Mouse (Mus musculus) stomach, embryonic 16.5 days (tissue): ENCODE measurements at regions not wholly inside any gene's neighbourhood (a gene's known extent, or its start where the extent isn't known, plus 50 kb on each side); places are given as distances from the start of the nearest gene placed in this dataset.

ENCODE experiments used
- ATAC-seq: fragments of 200-750 bp; cut with Nextera tagmentation; 2 replicates; pipeline ENCODE4 v1.8.0; 2017; ENCODE audit warnings: moderate number of reproducible peaks, moderate TSS enrichment; ENCODE audit not compliant: insufficient read depth, low FRiP score
- H3K27ac ChIP-seq: fragments of 300-500 bp; sonication (generic); 2 replicates; pipeline ENCODE4 v1.5.1; 2014; ENCODE audit warnings: low read length
- H3K27me3 ChIP-seq: fragments of 300-500 bp; sonication (generic); 2 replicates; pipeline ENCODE4 v1.6.1; 2014; ENCODE audit warnings: low read length, control low read depth, mixed read lengths; ENCODE audit not compliant: control insufficient read depth, insufficient read depth
- H3K36me3 ChIP-seq: fragments of 300-500 bp; sonication (generic); 2 replicates; pipeline ENCODE4 v1.6.1; 2014; ENCODE audit warnings: low read length; ENCODE audit not compliant: control insufficient read depth, insufficient read depth
- H3K4me1 ChIP-seq: fragments of 300-500 bp; sonication (generic); 2 replicates; pipeline ENCODE4 v1.6.1; 2014; ENCODE audit warnings: low read length, control low read depth, mixed read lengths; ENCODE audit not compliant: control insufficient read depth, insufficient read depth
- H3K4me2 ChIP-seq: fragments of 300-500 bp; sonication (generic); 2 replicates; pipeline ENCODE4 v1.6.1; 2014; ENCODE audit warnings: low read depth, low read length, mixed read lengths
- H3K4me3 ChIP-seq: fragments of 300-500 bp; sonication (generic); replicated peaks from 2 replicates; pipeline ENCODE4 v1.5.1; 2014; ENCODE audit warnings: mild to moderate bottlenecking, low read length
- H3K9ac ChIP-seq: fragments of 300-500 bp; sonication (generic); 2 replicates; pipeline ENCODE4 v1.6.1; 2014; ENCODE audit warnings: low read length
- H3K9me3 ChIP-seq: fragments of 300-500 bp; sonication (generic); replicated peaks from 2 replicates; pipeline ENCODE4 v1.6.1; 2016; ENCODE audit warnings: low read length, control low read depth; ENCODE audit not compliant: control insufficient read depth
- WGBS: fragments of 180-500 bp; shearing (Covaris S2); extraction: QIAGEN DNeasy Blood & Tissue Kit; methylation state at CpG from one replicate; pipeline ENCODE4 v1.1.7; 2014; 5-methylcytosine and 5-hydroxymethylcytosine counted together

DNA sequence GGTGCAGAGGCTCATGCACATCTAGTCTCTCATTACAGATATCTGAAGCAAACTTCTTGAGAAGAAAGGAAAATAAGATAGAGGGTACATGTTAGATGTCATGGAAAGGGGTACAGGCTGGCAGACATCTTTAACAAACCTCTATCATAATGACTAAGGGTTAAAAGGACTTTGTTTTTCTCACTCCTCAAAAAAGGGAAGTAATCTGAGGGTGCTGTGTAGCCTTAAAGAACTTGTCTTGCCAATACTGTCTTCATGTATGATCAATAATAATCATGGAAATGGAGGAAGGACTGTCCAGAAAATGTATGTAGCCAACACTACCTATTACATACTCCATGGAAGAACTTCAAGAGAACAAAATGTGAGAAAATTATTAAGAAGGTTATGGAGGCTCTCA, 400.0 kb upstream of the Mmadhc start:
- Histone ChIP-seq H3K36me3 (no peaks in the 10 kb centered on the region), H3K9me3 (no peaks in the 10 kb centered on the region), H3K4me3 (no peak overlapping the region), H3K27ac (no peak overlapping the region), H3K27me3 (no peaks in the 10 kb centered on the region), H3K4me1 (peaks cover 7% of the 10 kb centered on the region; the same call in 1 of the 2 replicates), H3K4me2 (no peak overlapping the region), H3K9ac (no peak overlapping the region)
- no peak for ATAC-seq

GRCm38 (mm10) chr2:50694849-50695248, 398.2 kb upstream of the Mmadhc start:
- Histone ChIP-seq H3K4me1 (peaks cover 7% of the 10 kb centered on the region; the same call in 1 of the 2 replicates), H3K36me3 (no peaks in the 10 kb centered on the region), H3K27ac (no peak overlapping the region), H3K9ac (no peak overlapping the region), H3K4me3 (no peak overlapping the region), H3K9me3 (no peaks in the 10 kb centered on the region), H3K4me2 (no peak overlapping the region), H3K27me3 (no peaks in the 10 kb centered on the region)
- 80% methylated on average over 2 of the region's 2 CpGs for WGBS
- ATAC-seq, result no peak

DNA sequence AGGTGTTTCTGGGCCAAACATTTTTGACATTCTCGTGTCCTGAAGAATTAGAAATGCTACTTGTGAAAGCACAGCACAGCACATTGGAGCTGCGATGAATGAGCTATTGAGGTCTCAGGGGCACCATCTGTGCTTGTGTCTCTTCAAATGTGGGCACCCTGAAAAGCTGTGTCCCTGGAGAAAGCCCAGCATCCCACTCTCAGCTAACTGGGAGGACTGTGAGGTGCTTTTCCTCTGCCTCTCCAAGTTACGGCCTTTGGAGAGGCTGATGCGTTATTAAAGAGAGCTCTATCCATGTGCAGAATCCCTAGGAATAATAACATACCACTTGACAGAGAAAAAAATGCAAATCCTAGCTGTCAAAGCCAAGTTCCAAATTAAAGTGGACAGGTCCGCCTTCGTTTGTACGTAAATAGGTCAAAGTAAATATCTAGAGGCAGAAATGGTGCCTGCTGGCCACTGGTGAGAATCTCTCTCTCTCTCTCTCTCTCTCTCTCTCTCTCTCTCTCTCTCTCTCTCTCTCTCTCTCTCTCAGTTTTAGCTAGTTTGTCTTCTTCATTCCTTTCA, 397.3 kb upstream of the Mmadhc start:
- no peak overlapping the region for H3K4me3 ChIP-seq
- no peak overlapping the region for H3K9ac ChIP-seq
- H3K4me1 ChIP-seq, result 0 out of 2 replicates have a peak, but pooled peaks cover under 1% of the 10 kb centered on the region
- 81% methylated on average over 7 of the region's 7 CpGs for WGBS
- no peak overlapping the region for H3K27ac ChIP-seq
- H3K9me3 ChIP-seq, result no peaks in the 10 kb centered on the region
- ATAC-seq, result no peak
- H3K4me2 ChIP-seq, result no peak overlapping the region
- H3K36me3 ChIP-seq, result no peaks in the 10 kb centered on the region
- H3K27me3 ChIP-seq, result no peaks in the 10 kb centered on the region

GRCm38 (mm10) chr2:50690120-50691103, 393.8 kb upstream of the Mmadhc start:
- Histone ChIP-seq H3K4me2 (no peak overlapping the region), H3K9ac (no peak overlapping the region), H3K4me3 (no peak overlapping the region), H3K4me1 (no peaks in the 10 kb centered on the region), H3K27ac (no peak overlapping the region), H3K36me3 (no peaks in the 10 kb centered on the region), H3K9me3 (no peaks in the 10 kb centered on the region), H3K27me3 (no peaks in the 10 kb centered on the region)
- no peak for ATAC-seq
- WGBS, result 66% methylated on average over 11 of the region's 11 CpGs

DNA sequence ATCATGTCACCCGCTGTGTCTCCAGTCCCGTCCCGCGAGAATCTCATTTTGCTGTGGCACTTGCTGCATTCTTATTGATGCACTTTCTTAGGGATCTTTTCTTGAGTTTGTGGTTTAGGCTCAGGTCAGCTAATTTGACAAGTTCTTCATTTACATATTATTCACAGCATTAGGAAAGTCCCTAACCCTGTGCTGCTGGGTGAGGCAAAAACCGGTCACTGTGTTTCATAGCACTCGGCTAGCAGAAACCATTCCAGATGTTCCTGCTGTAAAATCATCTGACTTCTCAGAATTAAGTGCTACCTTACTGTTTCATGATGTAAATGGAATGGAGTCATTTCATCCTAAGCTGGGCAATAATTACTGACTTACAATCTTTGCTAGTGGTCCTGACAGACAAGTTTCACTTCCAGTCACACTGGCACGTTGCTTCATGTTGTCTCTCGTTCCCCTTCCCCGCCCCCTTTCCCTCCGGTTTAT, 391.1 kb upstream of the Mmadhc start:
- peak overlapping the region; percentile 19; the same call in 1 of the 2 replicates for H3K27ac ChIP-seq
- no peak for ATAC-seq

DNA sequence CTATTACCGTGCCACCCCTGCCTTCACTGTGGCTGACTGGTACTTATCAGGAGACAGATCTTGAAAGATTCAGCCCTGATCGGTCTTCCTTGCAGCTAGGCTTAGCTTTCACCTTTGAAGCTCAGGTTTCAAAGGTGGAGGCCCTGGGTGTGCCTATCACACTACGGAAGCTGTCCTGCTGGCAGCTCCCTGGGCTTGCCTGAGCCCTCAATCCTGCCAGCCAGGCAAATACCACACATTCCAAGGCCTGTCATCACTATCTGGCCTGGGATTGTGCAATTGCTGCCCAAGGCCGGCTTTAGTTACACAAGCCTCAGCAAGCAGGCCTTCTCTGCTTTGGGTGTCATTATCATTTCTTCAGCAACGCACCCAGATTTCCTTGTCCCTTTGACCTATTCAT, 390.6 kb upstream of the Mmadhc start:
- H3K4me1 ChIP-seq, result no peaks in the 10 kb centered on the region
- H3K36me3 ChIP-seq, result no peaks in the 10 kb centered on the region
- H3K9me3 ChIP-seq, result no peaks in the 10 kb centered on the region
- H3K9ac ChIP-seq, result no peak overlapping the region
- WGBS, result 47% methylated on average over 5 of the region's 5 CpGs
- H3K4me3 ChIP-seq, result no peak overlapping the region
- H3K4me2 ChIP-seq, result no peak overlapping the region
- H3K27me3 ChIP-seq, result no peaks in the 10 kb centered on the region
- H3K27ac ChIP-seq, result peak overlapping the region; percentile 23; the same call in 1 of the 2 replicates
- ATAC-seq, result no peak

More for the DNA sequence above, 391.1 kb upstream of the Mmadhc start:
- no peaks in the 10 kb centered on the region for H3K9me3 ChIP-seq
- H3K4me3 ChIP-seq, result no peak overlapping the region
- H3K36me3 ChIP-seq, result no peaks in the 10 kb centered on the region
- WGBS, result 77% methylated on average over 10 of the region's 10 CpGs
- no peaks in the 10 kb centered on the region for H3K27me3 ChIP-seq
- H3K4me1 ChIP-seq, result no peaks in the 10 kb centered on the region
- H3K4me2 ChIP-seq, result no peak overlapping the region
- no peak overlapping the region for H3K9ac ChIP-seq

- Histone ChIP-seq H3K27me3 (no peaks in the 10 kb centered on the region), H3K4me2 (no peak overlapping the region), H3K36me3 (no peaks in the 10 kb centered on the region), H3K4me1 (no peaks in the 10 kb centered on the region), H3K9me3 (no peaks in the 10 kb centered on the region), H3K4me3 (no peak overlapping the region), H3K27ac (no peak overlapping the region), H3K9ac (no peak overlapping the region)
- ATAC-seq, result no peak
- WGBS, result 93% methylated on average over 1 of the region's 1 CpGs
Observed at GRCm38 (mm10) chr2:50677456-50677855, 380.9 kb upstream of the Mmadhc start.

DNA sequence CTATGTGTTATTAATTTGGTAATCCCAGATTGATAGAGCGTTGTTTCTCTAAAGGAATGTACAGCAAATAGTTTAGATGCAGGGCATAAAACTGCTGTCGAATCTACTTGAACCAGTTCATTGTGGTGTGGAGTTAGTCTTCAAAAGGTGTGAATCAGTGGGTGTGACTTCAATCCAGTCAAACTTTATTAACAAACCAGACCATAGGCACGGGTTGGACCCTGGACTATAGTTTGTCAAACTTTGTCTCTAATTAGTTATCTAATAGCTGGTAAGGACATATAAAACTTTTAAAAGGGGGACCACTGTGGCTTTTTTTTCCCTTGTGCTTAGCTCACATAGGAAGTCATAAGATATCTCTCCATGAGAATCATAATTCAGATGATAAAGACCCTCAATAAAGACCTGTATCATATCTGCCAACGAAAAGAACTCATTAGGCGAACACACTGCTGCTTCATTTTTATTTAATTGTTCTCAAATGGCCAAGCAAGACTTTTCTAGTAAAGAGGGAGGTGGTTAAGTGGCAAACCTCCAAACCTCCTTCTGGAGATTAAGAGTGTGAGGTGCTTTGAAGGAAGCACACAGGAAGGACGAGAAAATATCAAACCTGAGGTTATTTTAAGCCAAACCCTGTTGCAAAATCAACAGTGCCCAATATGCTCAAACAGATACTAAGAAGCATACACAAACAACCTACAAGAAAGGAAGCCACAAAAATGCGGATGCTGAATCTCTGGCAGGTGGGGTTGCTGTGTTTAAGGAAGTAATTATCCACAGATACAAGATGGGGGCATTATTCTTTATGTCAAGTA, 379.3 kb upstream of the Mmadhc start:
- H3K27ac ChIP-seq, result no peak overlapping the region
- no peak overlapping the region for H3K4me2 ChIP-seq
- no peak for ATAC-seq
- H3K9ac ChIP-seq, result no peak overlapping the region
- H3K36me3 ChIP-seq, result no peaks in the 10 kb centered on the region
- no peaks in the 10 kb centered on the region for H3K4me1 ChIP-seq
- H3K4me3 ChIP-seq, result no peak overlapping the region
- 81% methylated on average over 7 of the region's 7 CpGs for WGBS
- H3K9me3 ChIP-seq, result no peaks in the 10 kb centered on the region
- no peaks in the 10 kb centered on the region for H3K27me3 ChIP-seq

DNA sequence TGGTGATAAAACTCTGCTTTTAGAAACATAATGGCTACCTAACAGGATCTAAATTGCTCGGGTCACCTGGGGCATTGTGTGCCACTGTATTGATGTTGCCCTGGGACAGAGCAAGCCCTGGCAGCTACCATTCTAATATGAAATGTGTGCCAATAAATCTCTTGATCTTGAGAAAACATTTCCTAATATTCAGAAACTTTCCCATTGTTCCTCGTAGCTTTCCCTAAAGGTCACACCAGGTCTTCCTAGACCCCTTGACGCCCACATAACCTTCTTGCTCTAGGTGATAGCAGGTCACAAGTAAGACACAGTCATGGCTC, 378.2 kb upstream of the Mmadhc start:
- no peaks in the 10 kb centered on the region for H3K36me3 ChIP-seq
- 76% methylated on average over 3 of the region's 3 CpGs for WGBS
- no peaks in the 10 kb centered on the region for H3K4me1 ChIP-seq
- no peaks in the 10 kb centered on the region for H3K9me3 ChIP-seq
- H3K4me3 ChIP-seq, result no peak overlapping the region
- no peak overlapping the region for H3K9ac ChIP-seq
- H3K4me2 ChIP-seq, result no peak overlapping the region
- no peak overlapping the region for H3K27ac ChIP-seq
- ATAC-seq, result no peak
- no peaks in the 10 kb centered on the region for H3K27me3 ChIP-seq
